Mouse (Mus musculus) midbrain, embryonic 14.5 days (tissue): ENCODE measurements around the gene Jph3. TPM values are rescaled to one million over a fixed set of nuclear protein-coding genes. Genes with fewer than 3 reads are reported as not detected.
A peak's percentile ranks its signal among the peaks of the same experiment; 100 is the strongest.

Experiments
- ATAC-seq: fragments of 200-750 bp; cut with Nextera tagmentation; 2 replicates; pipeline ENCODE4 v1.8.0; 2017; ENCODE audit warnings: moderate number of reproducible peaks, moderate library complexity; ENCODE audit not compliant: low FRiP score, low TSS enrichment
- DNase-seq: peaks from one replicate; pipeline ENCODE4 v3.0.0-alpha.2; 2015
- H3K27ac ChIP-seq: fragments of 300-500 bp; sonication (generic); replicated peaks from 2 replicates; pipeline ENCODE4 v1.5.1; 2014; ENCODE audit warnings: mild to moderate bottlenecking, low read depth, low read length, moderate library complexity
- H3K27me3 ChIP-seq: fragments of 300-500 bp; sonication (generic); 2 replicates; pipeline ENCODE4 v1.6.1; 2014; ENCODE audit warnings: low read length, control low read depth, mixed read lengths; ENCODE audit not compliant: control insufficient read depth, insufficient read depth
- H3K36me3 ChIP-seq: fragments of 300-500 bp; sonication (generic); 2 replicates; pipeline ENCODE4 v1.6.1; 2014; ENCODE audit warnings: low read length, control low read depth; ENCODE audit not compliant: control insufficient read depth, insufficient read depth
- H3K4me1 ChIP-seq: fragments of 300-500 bp; sonication (generic); 2 replicates; pipeline ENCODE4 v1.6.1; 2014; ENCODE audit warnings: mild to moderate bottlenecking, antibody characterized with exemption, low read length, control low read depth; ENCODE audit not compliant: control insufficient read depth, insufficient read depth
- H3K4me2 ChIP-seq: fragments of 300-500 bp; sonication (generic); 2 replicates; pipeline ENCODE4 v1.6.1; 2014; ENCODE audit warnings: mild to moderate bottlenecking, low read length, moderate library complexity
- H3K4me3 ChIP-seq: fragments of 300-500 bp; sonication (generic); replicated peaks from 2 replicates; pipeline ENCODE4 v1.5.1; 2014; ENCODE audit warnings: low read depth, low read length
- H3K9ac ChIP-seq: fragments of 300-500 bp; sonication (generic); replicated peaks from 2 replicates; pipeline ENCODE4 v1.6.1; 2014; ENCODE audit warnings: mild to moderate bottlenecking, low read length, moderate library complexity
- H3K9me3 ChIP-seq: fragments of 300-500 bp; sonication (generic); 2 replicates; pipeline ENCODE4 v1.6.1; 2016; ENCODE audit warnings: low read length, control low read depth, mixed read lengths; ENCODE audit not compliant: control insufficient read depth
- WGBS: fragments of 180-500 bp; shearing (Covaris S2); extraction: QIAGEN DNeasy Blood & Tissue Kit; methylation state at CpG from one replicate; pipeline ENCODE4 v1.1.7; 2014; 5-methylcytosine and 5-hydroxymethylcytosine counted together
- polyA plus RNA-seq: library from polyadenylated mRNA; unstranded; fragments of >200 nt; fragmentation: Nextera tagmentation; extraction: Ambion mirVana; gene quantifications from 2 replicates; pipeline ENCODE4 v1.2.1, GENCODE M21; 2014

Jph3 gene
- 73.5 and 86.4 TPM in 2 replicates for polyA plus RNA-seq

DNA sequence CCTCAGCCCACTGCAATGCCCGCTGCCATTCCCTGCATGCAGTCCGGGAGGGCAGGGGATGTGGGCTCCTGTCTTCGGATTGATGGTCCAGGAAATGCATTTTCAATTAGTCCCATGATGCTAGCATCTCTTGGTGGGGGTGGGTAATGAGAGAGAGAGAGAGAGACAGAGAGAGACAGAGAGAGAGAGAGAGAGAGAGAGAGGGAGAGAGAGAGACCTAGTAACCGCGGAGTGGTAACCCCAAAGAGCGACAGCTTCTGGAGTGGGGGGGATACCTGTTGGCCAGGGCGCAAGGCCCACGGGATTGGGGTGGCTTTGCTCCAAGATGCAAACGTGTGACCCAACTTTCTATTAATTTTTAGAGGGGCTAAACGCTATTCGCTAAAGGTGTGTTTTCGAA is at the start of gene Jph3:
Gene Jph3 (plus strand): TSS at position 301 of the 400 bp plus-strand sequence.
- Histone ChIP-seq H3K27me3 (peaks cover 16% of the 10 kb centered on the region), H3K36me3 (no peaks in the 10 kb centered on the region), H3K27ac (peak within 1 kb of the TSS; percentile 70), H3K4me2 (peak within 1 kb of the TSS; percentile 86), H3K9me3 (no peaks in the 10 kb centered on the region), H3K4me1 (peaks cover 18% of the 10 kb centered on the region), H3K9ac (peak within 1 kb of the TSS; percentile 73), H3K4me3 (peak within 1 kb of the TSS; percentile 68)
- DNase-seq (peak; percentile 8), ATAC-seq (no peak)
- 8% methylated on average over 12 of the region's 12 CpGs for WGBS

GRCm38 (mm10) chr8:121680896-121681295 is 48.5 kb upstream of the Jph3 start:
- no peaks in the 10 kb centered on the region for H3K9me3 ChIP-seq
- H3K27me3 ChIP-seq: no peaks in the 10 kb centered on the region
- ATAC-seq (no peak), DNase-seq (no peak)
- no peak overlapping the region for H3K9ac ChIP-seq
- H3K4me1 ChIP-seq: no peaks in the 10 kb centered on the region
- H3K4me2 ChIP-seq: no peak overlapping the region
- H3K4me3 ChIP-seq: no peak overlapping the region
- no peak overlapping the region for H3K27ac ChIP-seq
- WGBS: 89% methylated on average over 4 of the region's 4 CpGs
- H3K36me3 ChIP-seq: no peaks in the 10 kb centered on the region

DNA sequence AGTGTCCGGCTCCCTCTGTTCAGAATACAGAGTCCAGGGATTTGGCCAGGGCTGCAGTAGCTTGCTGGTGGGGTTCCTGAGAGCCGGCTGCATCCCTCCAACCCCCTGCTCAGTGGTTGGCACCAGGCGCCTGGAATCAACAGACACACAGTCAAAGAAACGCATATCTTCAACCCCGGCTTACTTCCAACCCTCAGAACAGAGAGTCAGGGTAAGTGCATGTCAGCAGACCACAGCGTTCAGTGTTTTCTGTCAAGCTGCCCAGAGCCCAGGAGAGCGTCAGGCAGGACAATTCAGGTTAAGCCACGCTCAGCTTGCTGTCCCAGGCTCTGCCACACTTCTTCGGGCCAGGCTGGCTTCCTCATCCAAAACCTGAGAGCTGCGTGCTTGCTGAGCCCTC is 48.0 kb upstream of the Jph3 start:
- H3K4me2 ChIP-seq: no peak overlapping the region
- ATAC-seq (no peak), DNase-seq (no peak)
- no peaks in the 10 kb centered on the region for H3K9me3 ChIP-seq
- H3K27ac ChIP-seq: no peak overlapping the region
- no peaks in the 10 kb centered on the region for H3K27me3 ChIP-seq
- no peaks in the 10 kb centered on the region for H3K36me3 ChIP-seq
- H3K9ac ChIP-seq: no peak overlapping the region
- H3K4me3 ChIP-seq: no peak overlapping the region
- 55% methylated on average over 10 of the region's 10 CpGs for WGBS
- H3K4me1 ChIP-seq: no peaks in the 10 kb centered on the region

DNA sequence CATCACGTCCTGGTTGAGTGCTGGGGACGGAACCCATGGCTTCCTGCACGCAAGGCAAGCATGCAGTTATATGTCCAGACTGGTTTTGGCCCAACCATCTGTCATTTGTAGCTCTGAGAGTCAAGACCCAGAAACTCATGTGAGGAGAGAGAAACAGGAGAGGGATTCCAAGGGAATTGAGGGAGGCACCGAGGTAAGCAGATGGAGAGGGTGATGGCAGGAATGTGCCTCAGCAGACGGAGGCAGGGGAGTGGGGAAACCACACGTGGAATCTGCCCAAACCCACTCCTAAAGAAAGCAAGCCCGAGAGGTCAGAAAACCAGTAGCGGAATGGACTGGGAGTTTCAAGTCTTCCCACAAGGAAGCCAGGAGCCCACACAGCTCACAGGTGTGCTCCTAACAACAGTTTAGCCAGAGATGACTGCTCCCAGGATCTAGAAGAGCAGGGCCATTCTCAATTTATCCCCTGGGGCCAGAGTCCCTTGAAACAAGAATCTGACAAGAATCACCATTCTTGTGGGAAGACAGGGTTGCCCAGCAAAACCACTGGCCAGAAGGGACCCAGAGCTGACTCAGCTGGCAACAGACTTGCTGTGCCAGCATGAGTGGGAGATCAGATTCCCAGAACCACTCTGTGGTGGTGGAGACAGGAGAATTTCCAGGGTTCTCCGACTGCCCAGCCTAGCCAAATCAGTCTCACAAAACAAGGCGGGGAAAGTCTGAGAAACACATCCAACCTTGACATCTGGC is 46.2 kb upstream of the Jph3 start:
- Histone ChIP-seq H3K27ac (no peak overlapping the region), H3K4me2 (no peak overlapping the region), H3K36me3 (no peaks in the 10 kb centered on the region), H3K9ac (no peak overlapping the region), H3K9me3 (no peaks in the 10 kb centered on the region), H3K4me1 (peaks cover 10% of the 10 kb centered on the region), H3K27me3 (no peaks in the 10 kb centered on the region), H3K4me3 (no peak overlapping the region)
- DNase-seq (no peak), ATAC-seq (no peak)
- WGBS: 79% methylated on average over 10 of the region's 10 CpGs

DNA sequence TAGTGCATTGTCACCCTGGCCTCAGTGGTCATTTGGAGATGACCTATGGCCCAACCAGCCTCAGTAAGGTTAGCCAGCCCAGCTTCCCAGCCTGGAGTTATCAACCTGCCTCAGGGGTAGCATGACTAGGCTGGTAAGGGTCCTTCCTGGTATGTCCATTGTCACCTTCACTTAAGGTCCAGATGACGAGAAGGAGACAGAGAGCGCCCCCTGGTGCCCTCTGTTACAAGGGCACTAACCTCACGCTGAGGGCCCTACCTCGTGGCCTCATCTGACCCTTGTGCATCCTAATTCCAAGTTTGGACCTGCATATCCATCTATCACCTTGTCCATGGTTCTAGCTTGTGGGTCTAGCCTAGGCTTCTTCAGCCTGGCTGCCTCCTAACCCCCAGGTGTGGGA is 44.0 kb upstream of the Jph3 start:
- DNase-seq (peak; percentile 57), ATAC-seq (no peak)
- peaks cover 15% of the 10 kb centered on the region for H3K4me1 ChIP-seq
- no peaks in the 10 kb centered on the region for H3K9me3 ChIP-seq
- H3K4me3 ChIP-seq: no peak overlapping the region
- H3K36me3 ChIP-seq: no peaks in the 10 kb centered on the region
- H3K4me2 ChIP-seq: no peak overlapping the region
- no peak overlapping the region for H3K27ac ChIP-seq
- no peaks in the 10 kb centered on the region for H3K27me3 ChIP-seq
- WGBS: 23% methylated on average over 4 of the region's 4 CpGs
- H3K9ac ChIP-seq: no peak overlapping the region

- ATAC-seq: peak; percentile 34; the same call in 1 of the 2 replicates
- peak; percentile 88 for DNase-seq
- Histone ChIP-seq H3K4me3 (no peak overlapping the region), H3K9ac (peak overlapping the region; percentile 31; the same call in 1 of the 2 replicates), H3K4me2 (no peak overlapping the region), H3K36me3 (no peaks in the 10 kb centered on the region), H3K4me1 (peaks cover 15% of the 10 kb centered on the region), H3K27me3 (no peaks in the 10 kb centered on the region), H3K9me3 (no peaks in the 10 kb centered on the region), H3K27ac (peak overlapping the region; percentile 90)
- 49% methylated on average over 14 of the region's 14 CpGs for WGBS
Measured at GRCm38 (mm10) chr8:121687455-121688161, 41.8 kb upstream of the Jph3 start.

DNA sequence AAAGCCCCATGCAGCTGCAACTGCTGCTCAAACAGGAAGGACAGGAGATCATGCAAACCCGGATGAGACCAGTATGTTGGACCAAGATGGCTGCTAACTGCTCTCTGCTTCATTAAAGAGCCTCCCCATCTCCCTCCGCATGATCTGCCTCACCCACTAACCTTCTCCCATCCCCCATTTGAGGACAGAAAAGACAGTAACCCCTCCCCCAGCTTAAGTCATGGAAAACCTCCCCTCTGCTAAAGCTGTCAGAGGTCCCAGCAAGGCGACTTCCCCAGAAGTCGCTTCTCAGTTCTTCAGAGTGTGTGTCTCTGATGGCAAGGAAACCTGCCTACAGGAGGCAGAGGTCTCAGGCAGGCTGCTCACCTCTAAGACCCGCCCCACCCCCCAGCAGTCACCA is 40.9 kb upstream of the Jph3 start:
- Histone ChIP-seq H3K9me3 (no peaks in the 10 kb centered on the region), H3K9ac (no peak overlapping the region), H3K36me3 (no peaks in the 10 kb centered on the region), H3K4me3 (no peak overlapping the region), H3K27ac (peak overlapping the region; percentile 90), H3K4me2 (no peak overlapping the region), H3K4me1 (peaks cover 15% of the 10 kb centered on the region), H3K27me3 (no peaks in the 10 kb centered on the region)
- WGBS: 42% methylated on average over 5 of the region's 5 CpGs
- ATAC-seq: no peak
- DNase-seq: peak; percentile 13

GRCm38 (mm10) chr8:121694453-121694852 is 35.0 kb upstream of the Jph3 start:
- H3K9me3 ChIP-seq: no peaks in the 10 kb centered on the region
- WGBS: 52% methylated on average over 4 of the region's 4 CpGs
- no peak overlapping the region for H3K4me2 ChIP-seq
- H3K36me3 ChIP-seq: no peaks in the 10 kb centered on the region
- ATAC-seq (no peak), DNase-seq (peak; percentile 51)
- no peak overlapping the region for H3K9ac ChIP-seq
- no peaks in the 10 kb centered on the region for H3K27me3 ChIP-seq
- no peak overlapping the region for H3K4me3 ChIP-seq
- peaks cover 11% of the 10 kb centered on the region for H3K4me1 ChIP-seq
- H3K27ac ChIP-seq: no peak overlapping the region
